ENCODE assay signal across 19 mouse cellular contexts in genomic region chr9:116085999-116086398, GRCm38 (mm10).
"Had no signal": no experiment of that assay in that cellular context is flagged by ENCODE, and none has a peak within 500 bp of the region (broad histone marks: within the 10 kb centered on the region; RNA-seq: fewer than 3 reads in every experiment).

No protein-coding gene starts in this region.

- H3K9ac ChIP-seq: lung, embryonic 14.5 days; midbrain, embryonic 13.5 days; midbrain, embryonic 15.5 days; neural tube, embryonic 13.5 days; neural tube, embryonic 15.5 days; stomach, embryonic 15.5 days had no signal

- H3K4me1 ChIP-seq: midbrain, embryonic 13.5 days; midbrain, embryonic 15.5 days; stomach, embryonic 15.5 days had no signal

- H3K4me2 ChIP-seq: lung, embryonic 14.5 days; midbrain, embryonic 11.5 days; midbrain, embryonic 13.5 days; midbrain, embryonic 15.5 days; neural tube, embryonic 13.5 days; neural tube, embryonic 15.5 days; stomach, embryonic 15.5 days had no signal

- H3K9me3 ChIP-seq: megakaryocyte, embryonic 14.5 days; midbrain, embryonic 13.5 days; midbrain, embryonic 15.5 days; neural tube, embryonic 13.5 days; neural tube, embryonic 15.5 days; stomach, embryonic 15.5 days had no signal

- H3K27me3 ChIP-seq: megakaryocyte, embryonic 14.5 days; midbrain, embryonic 13.5 days; midbrain, embryonic 15.5 days; neural tube, embryonic 13.5 days; neural tube, embryonic 15.5 days; stomach, embryonic 15.5 days had no signal

- H3K4me3 ChIP-seq: megakaryocyte, embryonic 14.5 days; midbrain, embryonic 13.5 days; midbrain, embryonic 15.5 days; neural tube, embryonic 13.5 days; neural tube, embryonic 15.5 days; stomach, embryonic 15.5 days had no signal

- H3K27ac ChIP-seq: macrophage; midbrain, embryonic 13.5 days; midbrain, embryonic 15.5 days; neural tube, embryonic 13.5 days; neural tube, embryonic 15.5 days; stomach, embryonic 15.5 days; stomach, postnatal 0 days had no signal

- DNase-seq: lung, adult 18-20 months; lung, embryonic 14.5 days; lung, postnatal 14 days; lung, postnatal 36 days; retina, postnatal 1 day; right cerebral cortex, adult 18-20 months; right cerebral cortex, postnatal 14 days; thymus, adult 2 months; thymus, postnatal 25 days; thymus, postnatal 4 days had no signal

- ATAC-seq: midbrain, embryonic 13.5 days; midbrain, embryonic 15.5 days had no signal

- H3K36me3 ChIP-seq: midbrain, embryonic 13.5 days; midbrain, embryonic 15.5 days; neural tube, embryonic 13.5 days; neural tube, embryonic 15.5 days had no signal
